Mouse (Mus musculus): ENCODE measurements around the gene Slc29a1. TPM values are rescaled to one million over a fixed set of nuclear protein-coding genes. Genes with fewer than 3 reads are reported as not detected.

Slc29a1 gene
- polyA plus RNA-seq, 1 experiment from 2014 or later: 59.1 TPM

- Histone ChIP-seq H3K4me3 (peak overlapping the region; percentile 52), H3K36me3 (no peaks in the 10 kb centered on the region), H3K9me3 (no peaks in the 10 kb centered on the region), H3K27me3 (peaks cover 31% of the 10 kb centered on the region), H3K27ac (0 out of 2 replicates have a peak overlapping the region, but pooled peaks have one; percentile 26), H3K4me2 (replicated peaks) (peak overlapping the region; percentile 98), H3K9ac (peak overlapping the region; percentile 68), H3K4me1 (peaks cover 62% of the 10 kb centered on the region)
- ATAC-seq (ENCODE audit: insufficient number of reproducible peaks, insufficient read depth, low FRiP score, low TSS enrichment): peak; percentile 64
- 1% methylated on average over 58 of the region's 58 CpGs for WGBS
Measured at GRCm38 (mm10) chr17:45594881-45595735, 4.3 kb downstream of the Slc29a1 start.

- Histone ChIP-seq H3K4me2 (replicated peaks) (peak overlapping the region; percentile 98), H3K4me1 (peaks cover 53% of the 10 kb centered on the region), H3K36me3 (no peaks in the 10 kb centered on the region), H3K27me3 (peaks cover 30% of the 10 kb centered on the region), H3K27ac (no peak overlapping the region), H3K9ac (no peak overlapping the region), H3K4me3 (peak overlapping the region; percentile 52), H3K9me3 (no peaks in the 10 kb centered on the region)
- 34% methylated on average over 8 of the region's 8 CpGs for WGBS
- no peak for ATAC-seq (ENCODE audit: insufficient number of reproducible peaks, insufficient read depth, low FRiP score, low TSS enrichment)
Measured at GRCm38 (mm10) chr17:45594195-45594594, 5.2 kb downstream of the Slc29a1 start.

GRCm38 (mm10) chr17:45593479-45593878, 5.9 kb downstream of the Slc29a1 start:
- WGBS: 20% methylated on average over 8 of the region's 8 CpGs
- Histone ChIP-seq H3K36me3 (no peaks in the 10 kb centered on the region), H3K9me3 (no peaks in the 10 kb centered on the region), H3K4me3 (no peak overlapping the region), H3K4me1 (peaks cover 52% of the 10 kb centered on the region), H3K9ac (no peak overlapping the region), H3K4me2 (replicated peaks) (peak overlapping the region; percentile 98; the same call in 1 of the 2 replicates), H3K27ac (no peak overlapping the region), H3K27me3 (peaks cover 30% of the 10 kb centered on the region)
- ATAC-seq (ENCODE audit: insufficient number of reproducible peaks, insufficient read depth, low FRiP score, low TSS enrichment): no peak

- Histone ChIP-seq H3K27ac (0 out of 2 replicates have a peak overlapping the region, but pooled peaks have one; percentile 18), H3K4me2 (replicated peaks) (peak overlapping the region; percentile 98), H3K4me1 (peaks cover 52% of the 10 kb centered on the region), H3K9ac (peak overlapping the region; percentile 17; the same call in 1 of the 2 replicates), H3K9me3 (no peaks in the 10 kb centered on the region), H3K36me3 (no peaks in the 10 kb centered on the region), H3K4me3 (no peak overlapping the region), H3K27me3 (peaks cover 30% of the 10 kb centered on the region)
- WGBS: 54% methylated on average over 8 of the region's 8 CpGs
- no peak for ATAC-seq (ENCODE audit: insufficient number of reproducible peaks, insufficient read depth, low FRiP score, low TSS enrichment)
Measured at GRCm38 (mm10) chr17:45592606-45593431, 6.6 kb downstream of the Slc29a1 start.

GRCm38 (mm10) chr17:45591701-45592605, 7.5 kb downstream of the Slc29a1 start:
- Histone ChIP-seq H3K27ac (0 out of 2 replicates have a peak overlapping the region, but pooled peaks have one; percentile 18), H3K27me3 (peaks cover 27% of the 10 kb centered on the region), H3K4me1 (peaks cover 50% of the 10 kb centered on the region), H3K4me3 (no peak overlapping the region), H3K36me3 (no peaks in the 10 kb centered on the region; the same call in 1 of the 2 replicates), H3K9ac (peak overlapping the region; percentile 17; the same call in 1 of the 2 replicates), H3K9me3 (peaks cover 2% of the 10 kb centered on the region; the same call in 1 of the 2 replicates), H3K4me2 (replicated peaks) (peak overlapping the region; percentile 28)
- no peak for ATAC-seq (ENCODE audit: insufficient number of reproducible peaks, insufficient read depth, low FRiP score, low TSS enrichment)
- 39% methylated on average over 16 of the region's 16 CpGs for WGBS

GRCm38 (mm10) chr17:45590410-45590809, 9.0 kb downstream of the Slc29a1 start:
- H3K27ac ChIP-seq: no peak overlapping the region

GRCm38 (mm10) chr17:45589844-45590243, 9.6 kb downstream of the Slc29a1 start:
- Histone ChIP-seq H3K9ac (no peak overlapping the region), H3K4me2 (replicated peaks) (no peak overlapping the region), H3K4me3 (no peak overlapping the region), H3K27me3 (peaks cover 15% of the 10 kb centered on the region; the same call in 1 of the 2 replicates), H3K4me1 (peaks cover 45% of the 10 kb centered on the region), H3K36me3 (peaks cover 5% of the 10 kb centered on the region), H3K9me3 (peaks cover 9% of the 10 kb centered on the region; the same call in 1 of the 2 replicates), H3K27ac (no peak overlapping the region)
- WGBS: 91% methylated on average over 8 of the region's 8 CpGs
- ATAC-seq (ENCODE audit: insufficient number of reproducible peaks, insufficient read depth, low FRiP score, low TSS enrichment): no peak

More at GRCm38 (mm10) chr17:45590410-45590809, 9.0 kb downstream of the Slc29a1 start:
- H3K27me3 ChIP-seq: peaks cover 20% of the 10 kb centered on the region; the same call in 1 of the 2 replicates
- H3K9me3 ChIP-seq: peaks cover 9% of the 10 kb centered on the region; the same call in 1 of the 2 replicates
- H3K4me1 ChIP-seq: peaks cover 45% of the 10 kb centered on the region
- no peak for ATAC-seq (ENCODE audit: insufficient number of reproducible peaks, insufficient read depth, low FRiP score, low TSS enrichment)
- 58% methylated on average over 6 of the region's 6 CpGs for WGBS
- no peak overlapping the region for H3K4me3 ChIP-seq
- H3K36me3 ChIP-seq: peaks cover 5% of the 10 kb centered on the region
- no peak overlapping the region for H3K4me2 ChIP-seq (replicated peaks)
- no peak overlapping the region for H3K9ac ChIP-seq

- Histone ChIP-seq H3K36me3 (peaks cover 5% of the 10 kb centered on the region), H3K27ac (no peak overlapping the region), H3K4me1 (peaks cover 45% of the 10 kb centered on the region), H3K9me3 (peaks cover 9% of the 10 kb centered on the region; the same call in 1 of the 2 replicates), H3K9ac (no peak overlapping the region), H3K4me3 (no peak overlapping the region), H3K4me2 (replicated peaks) (no peak overlapping the region), H3K27me3 (peaks cover 10% of the 10 kb centered on the region; the same call in 1 of the 2 replicates)
- 96% methylated on average over 7 of the region's 7 CpGs for WGBS
- ATAC-seq (ENCODE audit: insufficient number of reproducible peaks, insufficient read depth, low FRiP score, low TSS enrichment): no peak
Measured at GRCm38 (mm10) chr17:45589236-45589635, 10.2 kb downstream of the Slc29a1 start.

- Histone ChIP-seq H3K36me3 (peaks cover 5% of the 10 kb centered on the region), H3K9me3 (peaks cover 9% of the 10 kb centered on the region; the same call in 1 of the 2 replicates), H3K4me3 (no peak overlapping the region), H3K27ac (no peak overlapping the region), H3K4me2 (replicated peaks) (no peak overlapping the region), H3K9ac (no peak overlapping the region), H3K27me3 (peaks cover 1% of the 10 kb centered on the region; the same call in 1 of the 2 replicates), H3K4me1 (peaks cover 38% of the 10 kb centered on the region)
- WGBS: 87% methylated on average over 7 of the region's 7 CpGs
- no peak for ATAC-seq (ENCODE audit: insufficient number of reproducible peaks, insufficient read depth, low FRiP score, low TSS enrichment)
Measured at GRCm38 (mm10) chr17:45588370-45588769, 11.0 kb downstream of the Slc29a1 start.

GRCm38 (mm10) chr17:45586449-45586837, 13.0 kb downstream of the Slc29a1 start:
- Histone ChIP-seq H3K4me3 (no peak overlapping the region), H3K4me2 (replicated peaks) (no peak overlapping the region), H3K27me3 (no peaks in the 10 kb centered on the region), H3K9ac (no peak overlapping the region), H3K36me3 (peaks cover 5% of the 10 kb centered on the region), H3K27ac (no peak overlapping the region), H3K4me1 (peaks cover 19% of the 10 kb centered on the region), H3K9me3 (peaks cover 9% of the 10 kb centered on the region; the same call in 1 of the 2 replicates)
- no peak for ATAC-seq (ENCODE audit: insufficient number of reproducible peaks, insufficient read depth, low FRiP score, low TSS enrichment)
- 96% methylated on average over 3 of the region's 3 CpGs for WGBS
